Mouse (Mus musculus): ENCODE results near the gene Prcp. TPM values are rescaled to one million over a fixed set of nuclear protein-coding genes. Genes with fewer than 3 reads are reported as not detected.
A peak's percentile ranks its signal among the peaks of the same experiment; 100 is the strongest.
"Not testable (repeated sequence)": the region's sequence is repeated elsewhere in the genome, so short reads cannot be mapped to it uniquely, and the experiment has no call there.

Gene Prcp
- total and polyA plus RNA-seq, 3 experiments, result 12.9 to 42.5 (median 41.2) TPM

DNA sequence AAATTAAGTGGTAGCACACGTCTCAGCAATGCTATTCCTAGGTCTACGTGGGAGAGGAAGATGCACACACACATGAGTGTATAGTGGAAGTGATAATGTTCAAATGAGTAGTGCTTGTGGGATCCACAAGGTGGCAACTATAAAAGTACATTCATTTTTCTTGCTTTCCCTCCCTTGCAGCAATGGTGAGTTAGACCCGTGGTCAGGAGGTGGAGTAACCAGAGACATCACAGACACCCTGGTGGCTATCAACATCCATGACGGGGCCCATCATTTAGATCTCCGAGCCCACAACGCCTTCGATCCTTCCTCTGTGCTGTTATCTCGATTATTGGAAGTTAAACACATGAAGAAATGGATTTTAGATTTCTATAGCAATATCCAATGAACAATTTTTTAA is 58.5 kb downstream of the Prcp start:
- no peaks in the 10 kb centered on the region for H3K4me1 ChIP-seq (ENCODE audit: insufficient read depth, low read depth, low read length)
- H3K9me3 ChIP-seq (replicated peaks), result no peaks in the 10 kb centered on the region
- ATAC-seq (ENCODE audit: extremely low read depth, insufficient number of reproducible peaks, low FRiP score, poor library complexity, severe bottlenecking) (no peak), DNase-seq (ENCODE audit: low spot score) (no peak)
- H3K36me3 ChIP-seq (replicated peaks), result peaks cover 13% of the 10 kb centered on the region
- H3K27me3 ChIP-seq (ENCODE audit: insufficient read depth, low read length), result no peaks in the 10 kb centered on the region
- H3K4me3 ChIP-seq (ENCODE audit: low read depth, low read length), result no peak overlapping the region
- TF ChIP-seq GATA2 (IDR thresholded peaks at IDR 0.05; ENCODE audit: borderline replicate concordance, low read depth, low read length) (no peak), POLR2AphosphoS5 (IDR thresholded peaks at IDR 0.05; ENCODE audit: insufficient replicate concordance, low read depth, low read length) (no peak), TAL1 (conservative IDR thresholded peaks at IDR 0.05; ENCODE audit: low read depth, low read length) (no peak), GATA1 (IDR thresholded peaks at IDR 0.05; ENCODE audit: borderline replicate concordance, low read length) (no peak), CTCF (IDR thresholded peaks at IDR 0.05; ENCODE audit: low read depth, low read length) (no peak)

DNA sequence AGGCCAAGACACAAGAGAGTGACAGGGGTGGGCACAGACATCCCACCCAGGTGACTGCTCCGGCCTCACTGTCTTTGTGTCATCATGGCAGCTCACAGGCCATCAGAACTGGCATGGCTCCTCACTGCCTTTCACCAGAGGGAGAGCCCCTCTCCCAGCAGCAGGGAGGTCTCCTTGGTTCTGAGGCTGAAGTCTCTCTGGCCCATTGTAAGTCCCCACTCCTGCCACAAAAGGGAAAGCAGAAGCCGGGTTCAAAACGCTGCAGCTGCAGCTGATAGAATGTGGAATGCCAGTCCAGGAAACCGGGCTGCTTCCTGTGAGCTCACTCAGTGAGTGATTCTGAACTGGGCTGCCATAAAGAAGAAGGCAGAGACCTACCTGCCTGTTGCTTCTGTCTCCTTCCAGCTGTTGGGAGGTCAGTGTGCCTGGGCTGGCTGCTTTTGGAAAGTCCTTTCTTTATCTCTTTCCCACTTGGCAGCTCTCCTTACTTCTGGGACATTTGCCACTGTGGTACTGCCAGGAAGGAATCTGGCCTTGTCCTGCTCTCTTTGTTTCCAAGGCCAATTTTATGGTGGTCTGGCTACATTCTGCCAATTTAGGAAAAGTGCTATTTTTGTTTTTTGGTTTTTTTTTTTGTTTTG is 59.2 kb downstream of the Prcp start:
- H3K36me3 ChIP-seq (replicated peaks), result peaks cover 13% of the 10 kb centered on the region
- H3K4me3 ChIP-seq (ENCODE audit: low read depth, low read length); H3K9me3 ChIP-seq (replicated peaks); H3K27me3 ChIP-seq (ENCODE audit: insufficient read depth, low read length); ATAC-seq (ENCODE audit: extremely low read depth, insufficient number of reproducible peaks, low FRiP score, poor library complexity, severe bottlenecking); H3K4me1 ChIP-seq (ENCODE audit: insufficient read depth, low read depth, low read length); DNase-seq (ENCODE audit: low spot score): not testable (repeated sequence)

DNA sequence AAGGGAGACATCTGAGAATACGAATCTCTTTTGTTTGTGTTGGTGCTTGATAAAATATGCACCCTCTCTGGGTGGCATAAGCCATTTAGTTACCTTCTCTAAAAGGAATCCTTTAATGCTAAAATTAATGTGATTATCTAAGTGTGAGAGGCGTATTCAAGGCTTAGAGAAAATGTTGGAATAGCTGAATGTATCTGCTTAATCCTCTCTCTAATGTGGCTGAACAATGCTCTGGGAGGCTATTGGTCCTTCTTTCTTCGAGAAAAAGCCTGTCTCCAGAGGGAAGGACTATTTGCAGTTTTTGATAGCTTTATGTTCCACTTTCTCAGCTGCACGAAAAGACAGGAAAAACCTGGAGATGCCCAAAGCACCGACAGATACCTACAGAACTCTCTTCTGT is 62.5 kb downstream of the Prcp start:
- TF ChIP-seq TAL1 (conservative IDR thresholded peaks at IDR 0.05; ENCODE audit: low read depth, low read length) (no peak), POLR2AphosphoS5 (IDR thresholded peaks at IDR 0.05; ENCODE audit: insufficient replicate concordance, low read depth, low read length) (no peak), CTCF (IDR thresholded peaks at IDR 0.05; ENCODE audit: low read depth, low read length) (no peak), GATA1 (IDR thresholded peaks at IDR 0.05; ENCODE audit: borderline replicate concordance, low read length) (no peak), GATA2 (IDR thresholded peaks at IDR 0.05; ENCODE audit: borderline replicate concordance, low read depth, low read length) (no peak)
- Histone ChIP-seq H3K36me3 (replicated peaks) (peaks cover 3% of the 10 kb centered on the region), H3K9me3 (replicated peaks) (no peaks in the 10 kb centered on the region), H3K4me3 (ENCODE audit: low read depth, low read length) (no peak overlapping the region), H3K4me1 (ENCODE audit: insufficient read depth, low read depth, low read length) (no peaks in the 10 kb centered on the region), H3K27me3 (ENCODE audit: insufficient read depth, low read length) (0 out of 2 replicates have a peak, but pooled peaks cover 2% of the 10 kb centered on the region)
- ATAC-seq (ENCODE audit: extremely low read depth, insufficient number of reproducible peaks, low FRiP score, poor library complexity, severe bottlenecking) (no peak), DNase-seq (ENCODE audit: low spot score) (no peak)

DNA sequence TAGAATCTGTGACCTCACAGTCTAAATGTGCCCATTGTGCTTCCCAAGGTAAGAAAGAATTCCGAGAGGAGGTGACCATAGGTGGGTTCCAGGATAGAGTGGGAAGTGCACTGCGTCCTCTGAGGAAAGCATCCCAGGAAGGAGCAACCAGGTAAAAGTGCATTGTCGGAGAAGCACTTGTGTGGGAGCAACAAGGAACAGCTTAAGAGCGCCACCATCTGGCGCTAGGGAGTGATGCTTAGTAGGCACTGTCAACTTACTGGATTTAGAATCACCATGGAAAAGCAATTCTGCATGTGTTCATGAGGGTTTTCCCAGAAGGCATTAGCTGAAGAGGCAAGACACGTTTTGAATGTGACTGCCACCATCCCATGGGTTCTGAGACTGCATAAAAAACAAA is 63.7 kb downstream of the Prcp start:
- Histone ChIP-seq H3K4me1 (ENCODE audit: insufficient read depth, low read depth, low read length) (no peaks in the 10 kb centered on the region), H3K27me3 (ENCODE audit: insufficient read depth, low read length) (0 out of 2 replicates have a peak, but pooled peaks cover 2% of the 10 kb centered on the region), H3K9me3 (replicated peaks) (no peaks in the 10 kb centered on the region), H3K36me3 (replicated peaks) (no peaks in the 10 kb centered on the region), H3K4me3 (ENCODE audit: low read depth, low read length) (no peak overlapping the region)
- no peak for TF ChIP-seq POLR2AphosphoS5 (IDR thresholded peaks at IDR 0.05; ENCODE audit: insufficient replicate concordance, low read depth, low read length)
- TF ChIP-seq CTCF (IDR thresholded peaks at IDR 0.05; ENCODE audit: low read depth, low read length), result 0 out of 2 replicates have a peak, but pooled peaks have one; percentile 22
- DNase-seq (ENCODE audit: low spot score) (no peak), ATAC-seq (ENCODE audit: extremely low read depth, insufficient number of reproducible peaks, low FRiP score, poor library complexity, severe bottlenecking) (no peak)

DNA sequence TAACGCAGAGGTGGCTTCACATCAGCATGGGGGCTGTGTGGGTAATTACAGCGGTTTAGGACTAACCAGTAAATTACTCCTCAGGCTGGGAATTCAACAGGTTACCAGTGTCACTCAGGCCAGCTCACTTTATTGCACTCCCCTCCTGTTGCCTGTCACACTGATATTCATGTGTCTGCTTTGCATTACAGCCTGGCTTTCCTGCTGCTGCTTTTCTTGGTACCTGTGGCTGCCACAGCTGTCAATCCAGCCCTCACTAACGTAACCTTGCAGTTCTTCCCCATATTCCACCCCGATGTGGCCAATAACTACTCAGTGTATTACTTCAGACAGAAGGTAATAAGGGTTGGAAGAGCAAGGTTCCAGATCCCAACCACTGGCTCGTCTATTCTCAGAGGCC is 65.5 kb downstream of the Prcp start:
- no peaks in the 10 kb centered on the region for H3K9me3 ChIP-seq (replicated peaks)
- no peak for TF ChIP-seq TAL1 (conservative IDR thresholded peaks at IDR 0.05; ENCODE audit: low read depth, low read length)
- TF ChIP-seq GATA2 (IDR thresholded peaks at IDR 0.05; ENCODE audit: borderline replicate concordance, low read depth, low read length), result no peak
- TF ChIP-seq CTCF (IDR thresholded peaks at IDR 0.05; ENCODE audit: low read depth, low read length), result no peak
- no peak for TF ChIP-seq GATA1 (IDR thresholded peaks at IDR 0.05; ENCODE audit: borderline replicate concordance, low read length)
- no peak for TF ChIP-seq POLR2AphosphoS5 (IDR thresholded peaks at IDR 0.05; ENCODE audit: insufficient replicate concordance, low read depth, low read length)
- DNase-seq (ENCODE audit: low spot score) (no peak), ATAC-seq (ENCODE audit: extremely low read depth, insufficient number of reproducible peaks, low FRiP score, poor library complexity, severe bottlenecking) (no peak)
- H3K27me3 ChIP-seq (ENCODE audit: insufficient read depth, low read length), result 0 out of 2 replicates have a peak, but pooled peaks cover 2% of the 10 kb centered on the region
- H3K36me3 ChIP-seq (replicated peaks), result no peaks in the 10 kb centered on the region
- H3K4me3 ChIP-seq (ENCODE audit: low read depth, low read length), result no peak overlapping the region
- no peaks in the 10 kb centered on the region for H3K4me1 ChIP-seq (ENCODE audit: insufficient read depth, low read depth, low read length)

DNA sequence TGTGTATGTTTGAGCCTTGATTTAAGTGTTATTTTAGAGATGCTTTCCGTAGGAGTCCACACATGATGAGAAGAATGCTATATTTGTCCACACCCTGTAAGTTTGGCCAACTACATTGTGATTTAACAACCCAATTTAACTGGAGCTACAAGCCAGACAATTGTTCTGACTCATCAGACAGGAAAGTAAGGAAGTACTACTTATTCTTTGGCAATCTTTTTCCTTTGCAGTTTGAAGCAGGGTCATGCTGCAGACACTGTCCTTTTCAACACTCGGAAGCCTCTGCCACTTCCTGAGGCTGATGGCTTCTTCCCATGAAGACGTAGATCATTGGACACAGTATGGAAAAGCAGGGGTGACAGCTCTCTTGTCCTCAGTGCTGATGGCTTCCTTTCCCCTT is 76.5 kb downstream of the Prcp start:
- TF ChIP-seq CTCF (IDR thresholded peaks at IDR 0.05; ENCODE audit: low read depth, low read length) (no peak), TAL1 (conservative IDR thresholded peaks at IDR 0.05; ENCODE audit: low read depth, low read length) (no peak), GATA2 (IDR thresholded peaks at IDR 0.05; ENCODE audit: borderline replicate concordance, low read depth, low read length) (no peak), POLR2AphosphoS5 (IDR thresholded peaks at IDR 0.05; ENCODE audit: insufficient replicate concordance, low read depth, low read length) (no peak), GATA1 (IDR thresholded peaks at IDR 0.05; ENCODE audit: borderline replicate concordance, low read length) (no peak)
- Histone ChIP-seq H3K9me3 (replicated peaks) (no peaks in the 10 kb centered on the region), H3K4me3 (ENCODE audit: low read depth, low read length) (no peak overlapping the region), H3K4me1 (ENCODE audit: insufficient read depth, low read depth, low read length) (no peaks in the 10 kb centered on the region), H3K36me3 (replicated peaks) (no peaks in the 10 kb centered on the region), H3K27me3 (ENCODE audit: insufficient read depth, low read length) (no peaks in the 10 kb centered on the region)
- ATAC-seq (ENCODE audit: extremely low read depth, insufficient number of reproducible peaks, low FRiP score, poor library complexity, severe bottlenecking) (no peak), DNase-seq (ENCODE audit: low spot score) (no peak)

DNA sequence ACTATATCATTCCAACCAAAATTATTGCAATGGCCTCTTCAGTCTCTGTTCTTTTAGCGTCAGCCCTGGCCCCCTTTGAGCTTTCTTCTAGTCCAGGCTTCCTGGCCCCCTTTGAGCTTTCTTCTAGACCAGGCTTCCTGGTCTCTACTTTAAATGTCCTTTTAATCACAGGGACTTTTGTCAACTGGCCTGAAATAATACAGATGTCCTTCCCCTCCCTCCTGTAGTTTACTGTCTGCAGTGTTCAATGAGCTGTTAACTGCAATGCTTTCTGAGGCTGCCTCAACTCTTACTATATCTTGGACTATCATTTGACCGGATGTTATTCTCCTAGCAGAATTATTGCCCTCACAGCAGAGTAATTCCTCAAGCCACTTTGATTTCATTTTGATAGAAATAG is 77.9 kb downstream of the Prcp start:
- DNase-seq (ENCODE audit: low spot score) (no peak), ATAC-seq (ENCODE audit: extremely low read depth, insufficient number of reproducible peaks, low FRiP score, poor library complexity, severe bottlenecking) (no peak)
- no peak for TF ChIP-seq GATA2 (IDR thresholded peaks at IDR 0.05; ENCODE audit: borderline replicate concordance, low read depth, low read length)
- TF ChIP-seq POLR2AphosphoS5 (IDR thresholded peaks at IDR 0.05; ENCODE audit: insufficient replicate concordance, low read depth, low read length), result no peak
- no peak for TF ChIP-seq TAL1 (conservative IDR thresholded peaks at IDR 0.05; ENCODE audit: low read depth, low read length)
- TF ChIP-seq CTCF (IDR thresholded peaks at IDR 0.05; ENCODE audit: low read depth, low read length), result no peak
- TF ChIP-seq GATA1 (IDR thresholded peaks at IDR 0.05; ENCODE audit: borderline replicate concordance, low read length), result no peak
- Histone ChIP-seq H3K4me1 (ENCODE audit: insufficient read depth, low read depth, low read length) (no peaks in the 10 kb centered on the region), H3K36me3 (replicated peaks) (no peaks in the 10 kb centered on the region), H3K9me3 (replicated peaks) (no peaks in the 10 kb centered on the region), H3K4me3 (ENCODE audit: low read depth, low read length) (no peak overlapping the region), H3K27me3 (ENCODE audit: insufficient read depth, low read length) (no peaks in the 10 kb centered on the region)

Data from G1E (cell line).